Mouse (Mus musculus) retina, postnatal 7 days (tissue): ENCODE measurements around the gene Nppa.

Source experiments
- DNase-seq: peaks from one replicate; pipeline ENCODE4 v3.0.0-alpha.2; 2012; ENCODE audit warnings: low read depth, low spot score

The Nppa gene

DNA sequence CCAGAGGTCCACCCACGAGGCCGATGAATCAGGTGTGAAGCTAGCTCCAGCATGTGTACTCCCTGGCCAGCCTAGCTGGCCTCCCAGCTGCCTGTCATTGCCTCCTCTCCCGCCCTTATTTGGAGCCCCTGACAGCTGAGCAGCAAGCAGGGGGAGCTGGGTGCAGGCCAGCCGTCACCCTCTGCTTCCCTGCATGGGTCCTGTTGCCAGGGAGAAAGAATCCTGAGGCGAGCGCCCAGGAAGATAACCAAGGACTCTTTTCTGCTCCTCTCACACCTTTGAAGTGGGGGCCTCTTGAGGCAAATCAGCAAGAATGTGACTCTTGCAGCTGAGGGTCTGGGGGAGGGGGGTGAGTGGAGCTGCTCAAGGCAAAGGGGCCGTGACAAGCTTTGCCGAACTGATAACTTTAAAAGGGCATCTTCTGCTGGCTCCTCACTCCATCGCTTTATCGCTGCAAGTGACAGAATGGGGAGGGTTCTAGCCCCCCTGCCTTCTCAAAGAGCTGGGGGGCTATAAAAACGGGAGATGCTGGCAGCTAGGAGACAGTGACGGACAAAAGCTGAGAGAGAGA is at the start of gene Nppa:
TSS of gene Nppa (plus strand) at position 521 of the 571 bp plus-strand sequence.
- no peak for DNase-seq

DNA sequence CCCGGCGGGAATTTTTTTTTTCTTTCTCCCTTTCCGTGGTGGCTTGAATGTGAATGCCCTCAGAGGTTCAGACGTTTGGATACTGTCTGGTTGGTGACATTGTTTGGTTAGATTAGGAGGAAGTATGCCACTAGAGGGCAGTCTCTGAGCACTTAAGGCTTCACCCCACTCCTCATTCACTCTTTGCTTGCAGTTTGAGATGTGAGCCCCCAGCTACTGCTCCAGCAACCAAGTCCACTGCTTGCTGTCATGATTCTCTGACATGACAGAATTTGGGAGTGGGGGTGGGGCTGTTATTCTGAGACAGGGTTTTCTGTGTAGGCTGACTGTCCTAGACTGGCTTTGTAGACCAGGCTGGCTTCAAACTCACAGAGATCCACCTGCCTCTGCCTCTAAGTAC is 46.9 kb upstream of the Nppa start:
- DNase-seq = peak; percentile 40

DNA sequence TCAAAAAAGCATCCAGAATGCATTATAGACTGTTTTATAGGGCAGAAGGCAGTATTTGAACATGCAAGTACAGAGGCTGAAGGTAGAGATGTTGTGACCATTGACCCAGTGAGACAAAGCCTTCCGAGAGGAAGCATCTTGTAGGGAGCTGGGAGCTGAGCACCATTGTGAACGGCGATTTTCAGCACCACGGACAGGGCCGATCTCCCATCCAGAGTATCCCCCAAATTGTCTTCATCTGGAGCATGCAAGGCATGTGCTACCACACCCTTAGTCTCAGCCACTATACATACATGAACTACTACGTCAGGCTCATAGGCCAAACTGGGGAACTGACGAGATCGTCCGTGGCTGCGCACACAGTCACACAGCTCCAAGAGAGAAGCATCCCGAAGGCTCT is 43.4 kb upstream of the Nppa start:
- DNase-seq = no peak

DNA sequence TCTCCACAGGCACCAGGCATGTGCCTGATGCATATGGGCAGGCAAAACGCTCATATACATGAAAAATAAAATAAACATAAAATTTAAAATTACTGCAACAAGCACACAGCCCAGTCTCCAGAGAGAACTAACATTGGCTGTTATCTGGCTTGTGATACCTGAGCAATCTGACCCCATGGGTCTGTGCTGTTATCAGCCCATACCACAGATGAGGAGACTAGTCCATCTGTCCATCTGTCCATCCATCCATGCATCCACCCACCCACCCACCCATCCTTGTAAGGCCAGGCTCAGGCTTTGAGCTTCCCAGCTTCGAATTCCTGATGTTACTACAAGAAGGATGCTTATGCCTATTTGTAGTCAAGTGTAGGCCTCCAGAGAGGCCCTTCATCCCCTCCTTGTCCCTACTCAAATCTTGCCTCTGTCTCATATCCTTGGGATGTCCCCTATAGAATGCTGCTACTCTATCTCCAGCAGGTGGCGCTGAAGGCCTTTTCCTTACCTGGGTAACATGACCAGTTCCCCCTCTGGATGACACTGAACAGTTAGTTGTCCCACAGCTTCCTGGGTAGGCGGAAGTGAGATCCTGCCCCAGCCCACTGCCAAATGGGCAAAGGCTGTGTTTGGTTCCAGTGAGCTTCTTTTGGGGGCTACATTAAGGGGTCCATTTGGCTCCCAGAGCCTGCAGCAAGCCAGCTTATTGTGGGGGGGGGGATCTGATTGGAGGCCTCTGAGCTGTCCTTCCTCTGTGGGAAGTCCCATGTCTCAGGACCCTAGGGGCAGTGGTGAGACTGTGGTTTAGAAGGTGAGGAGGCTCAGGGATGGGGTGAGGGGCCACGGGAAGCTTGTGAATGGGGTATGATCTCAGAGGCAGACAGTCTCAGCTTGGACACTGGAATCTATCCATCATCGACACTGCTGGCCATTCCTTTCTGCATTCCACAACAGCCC is 40.4 kb upstream of the Nppa start:
- peak; percentile 86 for DNase-seq

DNA sequence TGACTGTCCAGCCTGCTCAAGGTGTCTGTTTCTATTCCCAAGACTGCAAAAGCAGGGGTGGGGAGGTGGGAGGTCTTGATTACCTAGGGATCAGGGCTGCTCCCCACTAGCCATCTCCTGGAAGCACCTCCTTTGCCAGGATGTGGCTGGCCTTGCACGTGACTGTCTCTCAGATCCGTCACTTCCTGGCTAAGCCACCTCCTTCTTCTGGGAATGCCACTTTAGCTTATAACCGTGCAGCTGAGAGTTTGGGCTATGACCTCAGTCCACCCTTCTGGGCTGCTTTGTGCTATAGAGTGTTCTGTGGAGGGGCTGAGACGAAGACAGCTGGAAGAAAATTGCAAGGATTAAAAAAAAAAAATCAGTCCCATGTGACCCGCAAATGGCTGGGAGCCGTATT is 37.7 kb upstream of the Nppa start:
- DNase-seq = no peak

DNA sequence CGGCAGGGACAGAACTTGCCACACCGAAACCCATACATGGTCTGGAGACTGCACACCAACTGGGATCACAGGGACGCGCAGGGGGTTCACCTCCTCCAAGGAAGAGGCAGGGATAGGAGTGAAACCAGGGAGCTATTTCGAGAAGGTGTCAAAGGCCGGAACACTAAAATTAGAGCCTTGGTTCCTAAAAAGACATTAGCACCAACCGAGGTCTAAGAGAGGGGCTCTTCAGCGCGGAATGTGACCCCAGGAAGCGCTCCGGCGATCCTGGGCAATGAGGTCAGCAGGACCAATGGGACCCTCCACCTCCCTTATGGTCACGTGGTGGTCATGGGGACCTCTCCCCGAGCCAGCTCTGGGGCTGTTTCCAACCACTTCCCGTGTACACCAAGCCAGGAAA is 36.9 kb upstream of the Nppa start:
- DNase-seq = no peak

DNA sequence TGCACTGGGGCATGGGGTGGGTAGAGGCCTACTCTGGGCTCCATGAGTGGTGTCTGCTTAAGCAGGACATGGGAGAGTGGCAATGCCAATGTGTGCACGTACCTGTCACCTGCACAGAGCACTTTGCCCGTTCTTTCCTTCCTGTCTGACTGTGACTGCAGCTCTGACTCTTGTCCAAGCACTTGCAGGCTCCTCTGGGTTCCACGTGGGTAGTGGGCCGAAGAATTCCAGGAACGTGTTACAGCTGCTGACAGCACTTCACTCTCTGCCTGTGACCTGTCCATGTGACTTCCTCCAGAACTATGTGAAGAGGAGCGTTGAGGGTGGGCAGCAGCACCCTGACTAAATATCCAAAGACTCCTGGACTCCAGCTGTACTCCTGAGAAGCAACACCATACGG is 34.8 kb upstream of the Nppa start:
- no peak for DNase-seq

DNA sequence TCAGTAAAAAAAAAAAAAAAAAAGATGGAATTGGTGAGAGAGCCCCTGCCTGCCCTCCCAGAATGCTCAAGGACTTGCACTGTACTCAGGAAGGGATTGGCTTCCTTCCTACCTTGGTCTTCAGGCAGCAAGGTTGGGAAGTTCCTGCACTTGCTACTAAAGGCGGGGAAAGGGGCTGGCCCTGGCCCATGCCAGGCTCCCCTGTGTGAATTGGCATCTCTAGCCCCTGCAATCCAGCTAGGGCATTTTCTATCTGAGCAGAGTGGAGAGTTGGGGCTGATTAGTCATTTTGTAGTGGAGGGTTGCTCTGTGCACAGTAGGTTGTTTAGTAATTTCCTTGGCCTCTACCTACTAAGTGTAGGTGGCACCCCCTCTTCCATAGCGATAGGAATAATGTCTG is 31.7 kb upstream of the Nppa start:
- no peak for DNase-seq

DNA sequence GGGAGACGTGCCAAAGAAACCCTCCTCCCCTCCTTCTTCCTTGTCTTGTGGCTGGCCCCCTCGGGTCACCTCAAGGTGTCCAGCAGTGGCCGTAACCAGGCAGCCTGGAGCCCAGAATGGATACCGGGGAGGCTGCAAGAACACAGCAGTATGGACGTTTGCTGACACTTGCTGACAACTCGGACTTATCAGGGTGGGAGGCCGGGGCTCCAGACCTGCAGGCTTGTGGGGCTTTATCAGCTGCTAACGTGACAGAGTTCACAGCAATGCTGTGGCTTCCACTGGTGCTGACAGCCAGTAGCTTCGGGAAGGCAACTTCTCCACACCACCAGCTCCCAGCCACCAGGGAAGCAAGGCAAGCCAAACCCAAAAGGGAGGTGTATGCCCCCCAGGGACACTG is 31.2 kb upstream of the Nppa start:
- DNase-seq = no peak

DNA sequence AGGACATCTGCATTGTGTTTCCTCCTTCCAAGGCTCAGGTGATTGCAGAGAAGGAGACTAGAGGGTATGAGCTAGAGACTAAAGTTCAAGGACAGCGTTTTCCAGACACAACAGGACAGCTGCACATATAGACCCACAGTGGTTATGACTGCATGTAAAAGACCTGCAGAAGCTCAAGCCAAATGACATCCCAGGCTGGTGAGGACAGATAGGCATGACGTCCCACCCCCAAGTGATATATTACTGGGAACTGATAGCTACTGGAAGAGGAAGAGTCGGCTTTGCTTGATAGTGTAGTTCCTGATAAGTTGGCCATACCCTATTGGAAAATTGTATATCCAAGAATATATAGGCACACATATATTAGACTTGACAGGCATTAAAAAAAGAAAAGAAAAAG is 24.3 kb upstream of the Nppa start:
- DNase-seq = no peak

DNA sequence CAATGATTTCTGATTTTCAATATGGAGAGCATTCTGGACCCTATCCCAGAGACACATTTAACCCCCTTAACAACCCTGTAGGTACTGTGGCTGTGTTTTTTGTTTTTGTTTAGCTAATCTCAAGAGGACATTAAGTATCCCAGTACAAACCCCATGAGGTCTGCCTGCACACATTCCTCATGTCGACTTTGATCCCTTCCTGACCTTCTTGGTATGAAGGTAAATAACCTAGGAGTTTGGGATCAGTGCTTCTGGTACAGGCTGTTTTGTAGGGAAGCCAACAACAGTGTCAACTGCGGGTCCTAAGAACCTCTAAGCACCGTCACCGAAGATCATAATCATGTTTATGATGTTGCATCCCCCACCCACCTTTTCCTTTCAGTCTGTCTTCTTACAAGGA is 22.8 kb upstream of the Nppa start:
- DNase-seq = no peak

DNA sequence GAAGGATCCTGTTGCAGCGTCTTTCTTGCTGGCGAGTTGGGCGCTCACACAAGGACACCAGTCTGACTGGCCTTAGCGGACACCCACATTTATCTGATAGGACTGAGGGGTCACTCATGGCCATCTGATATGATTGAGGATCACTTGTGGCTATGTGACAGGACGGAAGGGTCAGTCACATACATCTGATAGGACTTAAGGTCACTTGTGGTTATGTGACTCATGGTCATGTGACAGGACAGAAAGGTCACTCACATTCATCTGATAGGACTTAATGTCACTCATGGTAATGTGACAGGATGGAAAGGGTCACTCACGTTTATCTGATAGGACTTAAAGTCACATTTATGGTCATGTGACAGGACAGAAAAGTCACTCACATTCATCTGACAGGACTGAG is 22.1 kb upstream of the Nppa start:
- no peak for DNase-seq

DNA sequence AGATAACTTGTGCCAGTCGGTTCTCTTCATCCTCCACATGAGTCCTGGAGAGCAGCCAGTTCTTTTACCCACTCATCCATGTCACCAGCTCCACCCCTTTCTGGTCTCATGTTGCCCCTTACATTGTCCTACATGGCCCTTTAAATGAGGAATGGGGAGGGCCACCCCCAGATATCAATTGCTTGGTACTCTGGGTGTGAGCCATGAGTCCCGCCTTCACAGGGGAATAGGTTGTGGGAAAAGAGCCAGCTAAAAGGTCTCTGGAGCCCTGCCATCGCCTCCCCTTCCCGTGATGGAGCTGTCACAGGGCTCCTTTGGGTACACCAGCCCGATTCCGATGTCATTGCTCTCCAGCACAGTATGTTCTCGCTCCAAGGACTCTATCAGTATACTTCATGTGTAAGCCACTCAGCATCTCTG is 21.1 kb upstream of the Nppa start:
- no peak for DNase-seq

DNA sequence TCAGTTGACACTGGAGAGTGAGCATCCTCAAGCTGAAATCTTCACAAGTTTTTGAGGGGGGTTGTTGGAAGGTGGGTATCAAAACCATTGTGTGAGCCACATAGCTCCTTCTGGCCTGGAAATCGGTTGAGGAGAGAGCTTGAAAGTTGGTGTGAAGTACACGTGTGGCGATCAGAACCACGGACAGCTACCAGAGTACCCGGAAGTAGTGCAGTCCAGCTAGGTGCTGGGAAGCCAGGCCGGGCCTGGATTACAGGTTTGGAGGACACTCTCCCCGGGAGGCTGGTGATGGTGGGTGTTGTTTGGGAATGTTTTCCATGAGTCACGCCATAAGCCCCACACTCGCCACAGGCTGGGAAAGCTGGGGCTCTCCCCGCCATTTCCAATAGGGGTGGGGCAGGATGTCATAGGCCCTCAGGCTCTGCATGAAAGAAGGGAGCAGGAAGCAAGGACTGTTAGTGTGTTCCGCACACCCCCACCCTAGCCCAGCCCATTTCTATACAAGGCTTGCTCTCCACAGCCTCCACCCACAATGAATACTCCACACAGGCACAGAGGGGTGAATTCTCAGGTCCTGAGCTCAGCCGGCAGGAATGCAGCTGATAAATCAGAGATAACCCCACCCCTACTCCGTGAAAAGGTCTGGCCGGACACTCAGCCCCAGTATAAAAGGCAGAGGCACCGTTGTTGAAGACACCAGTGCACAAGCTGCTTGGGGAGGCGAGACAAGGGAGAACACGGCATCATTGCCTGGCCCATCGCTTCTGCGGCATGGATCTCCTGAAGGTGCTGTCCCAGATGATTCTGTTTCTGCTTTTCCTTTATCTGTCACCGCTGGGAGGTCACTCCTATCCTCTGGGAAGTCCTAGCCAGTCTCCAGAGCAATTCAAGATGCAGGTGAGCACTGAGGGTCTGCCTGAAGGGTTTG is 15.1 kb upstream of the Nppa start, which contains the start of gene Nppb:
TSS of gene Nppb (plus strand) at position 584 of the 928 bp plus-strand sequence.
- DNase-seq = no peak

DNA sequence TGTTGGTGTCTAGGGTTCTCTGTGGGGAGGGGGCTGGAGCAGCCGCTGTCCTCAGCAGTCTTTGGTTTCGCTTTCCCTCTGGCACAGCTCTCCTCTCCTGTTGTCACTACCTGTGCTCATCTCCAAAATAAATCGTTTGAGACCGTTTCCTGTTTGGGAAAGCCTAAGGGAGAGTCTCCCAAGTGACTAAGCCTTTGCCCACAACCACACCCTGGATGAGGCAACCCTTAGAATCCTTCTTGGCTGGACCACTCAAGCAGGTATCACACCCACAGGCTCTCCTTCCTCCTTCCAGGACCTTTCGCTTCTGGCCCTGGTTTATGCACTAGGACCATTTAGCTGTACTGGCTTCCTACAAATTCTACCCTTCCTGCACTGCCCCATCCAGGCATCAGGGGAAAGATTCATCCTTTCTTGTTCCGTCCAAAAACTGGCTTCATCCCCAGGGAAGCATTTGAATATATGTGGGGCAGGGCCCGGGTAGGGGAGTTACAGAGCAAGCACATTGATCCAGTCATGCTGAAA is 6.9 kb upstream of the Nppa start:
- DNase-seq = no peak

DNA sequence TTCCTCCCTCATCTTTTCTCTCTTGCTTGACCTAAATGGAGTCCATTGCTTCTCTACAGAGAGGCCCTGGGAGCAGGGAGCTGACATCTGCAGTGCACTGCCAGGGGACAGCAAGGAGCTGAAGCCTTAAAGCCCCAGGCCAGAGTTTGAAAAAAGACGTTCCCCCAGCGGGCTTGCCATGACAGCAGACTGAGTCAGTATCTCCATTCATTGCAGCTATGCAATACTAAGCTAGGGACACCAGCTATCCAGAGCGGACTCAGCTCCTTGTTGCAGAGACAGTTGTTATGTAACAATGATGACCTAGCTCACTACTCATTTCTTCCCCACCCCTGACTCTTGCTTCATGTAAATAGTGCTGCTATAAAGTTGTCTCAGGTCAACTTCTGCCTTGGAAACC is 5.2 kb upstream of the Nppa start:
- DNase-seq = no peak

DNA sequence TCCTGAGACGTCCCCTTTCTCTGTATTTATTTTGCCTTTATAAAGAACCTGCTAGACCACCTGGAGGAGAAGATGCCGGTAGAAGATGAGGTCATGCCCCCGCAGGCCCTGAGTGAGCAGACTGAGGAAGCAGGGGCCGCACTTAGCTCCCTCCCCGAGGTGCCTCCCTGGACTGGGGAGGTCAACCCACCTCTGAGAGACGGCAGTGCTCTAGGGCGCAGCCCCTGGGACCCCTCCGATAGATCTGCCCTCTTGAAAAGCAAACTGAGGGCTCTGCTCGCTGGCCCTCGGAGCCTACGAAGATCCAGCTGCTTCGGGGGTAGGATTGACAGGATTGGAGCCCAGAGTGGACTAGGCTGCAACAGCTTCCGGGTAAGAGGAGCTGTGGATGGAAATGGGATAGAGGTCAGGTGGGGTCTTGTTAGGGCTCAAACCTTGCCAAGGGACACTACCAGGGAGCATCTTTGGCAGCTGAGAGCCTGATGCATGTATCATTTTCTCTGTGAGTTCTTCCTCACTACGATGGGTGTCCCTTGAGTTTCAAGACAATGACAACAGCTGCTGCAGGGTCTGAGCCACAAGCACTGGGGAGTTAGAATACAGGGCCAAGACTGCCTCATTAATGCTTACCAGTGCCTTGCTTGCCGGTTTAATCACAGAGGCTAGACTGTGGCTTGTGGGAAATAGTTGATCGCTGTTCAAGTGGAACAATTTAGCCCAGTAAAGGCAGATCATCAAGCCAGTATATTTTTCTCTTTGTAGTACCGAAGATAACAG is 679 bp downstream of the Nppa start:
- no peak for DNase-seq

DNA sequence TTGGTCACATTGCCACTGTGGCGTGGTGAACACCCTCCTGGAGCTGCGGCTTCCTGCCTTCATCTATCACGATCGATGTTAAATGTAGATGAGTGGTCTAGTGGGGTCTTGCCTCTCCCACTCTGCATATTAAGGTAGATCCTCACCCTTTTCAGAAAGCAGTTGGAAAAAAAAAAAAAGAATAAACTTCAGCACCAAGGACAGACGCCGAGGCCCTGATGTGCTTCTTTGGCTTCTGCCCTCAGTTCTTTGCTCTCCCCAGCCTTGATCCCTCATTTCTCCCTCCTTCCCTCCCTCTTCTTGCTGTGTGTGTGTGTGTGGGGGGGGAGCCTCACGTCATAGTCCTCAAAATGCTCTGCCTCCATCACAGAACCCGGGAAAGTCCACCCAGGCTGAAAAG is 1.3 kb downstream of the Nppa start:
- DNase-seq = no peak

DNA sequence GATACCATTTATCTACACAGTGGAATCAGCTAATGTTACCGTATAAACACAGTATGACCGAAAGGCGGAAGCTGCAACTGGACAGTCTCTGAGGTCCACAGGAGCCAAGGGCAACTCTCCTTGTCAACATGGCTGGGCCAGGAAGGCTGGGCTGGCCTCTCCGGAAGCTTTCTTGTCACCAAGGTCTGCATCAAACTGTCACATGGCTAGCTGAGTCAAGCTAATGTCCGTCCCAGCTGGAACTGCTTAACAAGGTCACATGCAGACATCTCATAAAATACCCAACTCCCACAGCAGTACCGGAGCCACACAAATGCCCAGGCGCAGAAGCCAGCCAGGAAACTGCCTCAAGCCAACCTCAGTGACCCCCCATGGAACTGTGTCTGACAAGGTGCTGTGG is 3.8 kb downstream of the Nppa start:
- DNase-seq = no peak

DNA sequence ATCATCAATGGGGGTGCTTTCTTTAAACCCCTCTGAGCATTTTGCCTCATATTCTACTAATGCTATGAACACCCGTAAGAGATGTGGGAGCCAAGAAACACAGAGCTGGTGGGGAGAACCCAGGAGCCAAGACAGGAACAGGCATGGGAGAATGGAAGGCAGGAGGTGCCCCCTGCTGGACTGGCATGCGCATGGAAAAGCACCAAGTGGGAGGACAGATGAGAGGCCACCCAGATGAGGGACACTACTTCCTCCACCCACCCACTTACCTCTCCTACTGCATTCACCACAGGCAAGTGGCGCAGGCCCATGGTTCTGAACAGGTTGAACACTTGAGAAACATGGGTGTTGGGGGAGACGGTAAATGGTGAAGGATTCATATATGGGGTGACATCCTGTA is 7.9 kb downstream of the Nppa start:
- peak; percentile 20 for DNase-seq

DNA sequence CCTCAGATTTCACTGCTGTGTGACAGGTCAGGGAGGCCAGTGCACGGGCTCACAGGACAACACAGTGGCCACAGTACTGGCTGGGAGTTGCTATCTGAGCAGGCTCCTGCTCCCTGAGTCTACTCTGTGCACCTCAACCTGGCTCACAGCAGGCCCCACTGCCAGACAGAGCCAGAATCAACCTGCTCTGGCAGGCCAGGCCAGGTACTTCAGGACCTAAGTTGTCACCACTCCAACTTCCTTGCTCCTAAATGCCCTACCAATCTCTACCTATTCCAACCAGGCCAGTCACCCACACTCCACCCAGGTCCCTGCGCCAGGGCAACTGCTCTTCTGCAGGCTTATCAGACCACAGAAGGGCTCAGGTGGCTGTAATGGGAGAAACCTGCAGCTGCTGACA is 9.1 kb downstream of the Nppa start:
- DNase-seq = no peak
